Mouse (Mus musculus) hindbrain, embryonic 15.5 days (tissue): ENCODE measurements around the gene Gpc1. TPM values are rescaled to one million over a fixed set of nuclear protein-coding genes. Genes with fewer than 3 reads are reported as not detected.

Experiments used
- ATAC-seq: fragments of 200-750 bp; cut with Nextera tagmentation; 2 replicates; pipeline ENCODE4 v1.8.0; 2017; ENCODE audit warnings: low read depth, moderate number of reproducible peaks, moderate TSS enrichment; ENCODE audit not compliant: low FRiP score
- H3K27ac ChIP-seq: fragments of 300-500 bp; sonication (generic); replicated peaks from 2 replicates; pipeline ENCODE4 v1.5.1; 2015; ENCODE audit warnings: mild to moderate bottlenecking, inconsistent platforms
- H3K27me3 ChIP-seq: fragments of 300-500 bp; sonication (generic); 2 replicates; pipeline ENCODE4 v1.6.1; 2015; ENCODE audit warnings: control low read depth, inconsistent platforms
- H3K36me3 ChIP-seq: fragments of 300-500 bp; sonication (generic); 2 replicates; pipeline ENCODE4 v1.6.1; 2015; ENCODE audit warnings: control low read depth, inconsistent platforms
- H3K4me1 ChIP-seq: fragments of 300-500 bp; sonication (generic); replicated peaks from 2 replicates; pipeline ENCODE4 v1.6.1; 2015; ENCODE audit warnings: control low read depth, inconsistent platforms
- H3K4me2 ChIP-seq: fragments of 300-500 bp; sonication (generic); 2 replicates; pipeline ENCODE4 v1.6.1; 2015; ENCODE audit warnings: moderate library complexity, mild to moderate bottlenecking, inconsistent platforms
- H3K4me3 ChIP-seq: fragments of 300-500 bp; sonication (generic); 2 replicates; pipeline ENCODE4 v1.5.1; 2015; ENCODE audit warnings: mild to moderate bottlenecking, inconsistent platforms
- H3K9ac ChIP-seq: fragments of 300-500 bp; sonication (generic); 2 replicates; pipeline ENCODE4 v1.6.1; 2015; ENCODE audit warnings: inconsistent platforms
- H3K9me3 ChIP-seq: fragments of 300-500 bp; sonication (generic); 2 replicates; pipeline ENCODE4 v1.6.1; 2016; ENCODE audit warnings: control low read depth, inconsistent platforms
- WGBS: fragments of 180-500 bp; shearing (Covaris S2); methylation state at CpG from one replicate; pipeline ENCODE4 v1.1.7; 2015; 5-methylcytosine and 5-hydroxymethylcytosine counted together
- polyA plus RNA-seq: library from polyadenylated mRNA; unstranded; fragments of >200 nt; fragmentation: Nextera tagmentation; extraction: Ambion mirVana; gene quantifications from 2 replicates; pipeline ENCODE4 v1.2.1, GENCODE M21; 2015

Gpc1 gene
- polyA plus RNA-seq, 1 experiment from 2014 or later = 71.2 TPM

- 86% methylated on average over 7 of the region's 7 CpGs for WGBS
- ATAC-seq = no peak
- H3K4me1 ChIP-seq = no peaks in the 10 kb centered on the region
- H3K4me2 ChIP-seq = no peak overlapping the region
- no peaks in the 10 kb centered on the region for H3K9me3 ChIP-seq
- H3K4me3 ChIP-seq = no peak overlapping the region
- H3K9ac ChIP-seq = no peak overlapping the region
- no peak overlapping the region for H3K27ac ChIP-seq
- H3K27me3 ChIP-seq = no peaks in the 10 kb centered on the region
- H3K36me3 ChIP-seq = no peaks in the 10 kb centered on the region
These were observed 41.2 kb downstream of the Gpc1 start for GRCm38 (mm10) chr1:92872666-92873065.

DNA sequence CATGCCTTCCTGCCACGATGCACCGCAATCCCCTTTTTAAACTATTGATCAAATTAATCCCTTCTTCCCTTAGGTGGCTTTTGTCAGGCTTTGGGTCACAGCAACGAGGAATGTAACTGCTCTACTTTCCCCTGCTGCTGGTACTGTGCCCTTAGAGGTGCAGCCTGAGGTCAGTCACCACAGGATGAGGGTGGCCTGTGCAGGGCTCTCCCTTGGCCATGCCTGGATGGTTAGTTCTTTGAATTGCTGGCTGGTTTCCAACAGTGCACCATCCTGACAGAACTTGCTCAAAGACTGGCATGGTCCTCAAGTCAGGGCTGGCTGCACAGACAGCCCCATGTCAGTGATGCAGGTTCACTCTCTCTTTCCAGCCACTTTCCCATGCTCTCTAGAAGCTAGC is 42.6 kb downstream of the Gpc1 start:
- Histone ChIP-seq H3K4me1 (no peaks in the 10 kb centered on the region), H3K27me3 (no peaks in the 10 kb centered on the region), H3K4me2 (no peak overlapping the region), H3K4me3 (no peak overlapping the region), H3K9ac (no peak overlapping the region), H3K36me3 (no peaks in the 10 kb centered on the region), H3K9me3 (no peaks in the 10 kb centered on the region), H3K27ac (no peak overlapping the region)
- WGBS = 70% methylated on average over 3 of the region's 3 CpGs
- ATAC-seq = no peak

GRCm38 (mm10) chr1:92875360-92876111 is 44.1 kb downstream of the Gpc1 start:
- no peak for ATAC-seq

GRCm38 (mm10) chr1:92877431-92877978 is 46.1 kb downstream of the Gpc1 start:
- ATAC-seq = no peak
- WGBS = 70% methylated on average over 12 of the region's 12 CpGs

More at GRCm38 (mm10) chr1:92875360-92876111, 44.1 kb downstream of the Gpc1 start:
- 81% methylated on average over 8 of the region's 8 CpGs for WGBS
- no peak overlapping the region for H3K9ac ChIP-seq
- H3K36me3 ChIP-seq = no peaks in the 10 kb centered on the region
- H3K4me1 ChIP-seq = no peaks in the 10 kb centered on the region
- no peaks in the 10 kb centered on the region for H3K9me3 ChIP-seq
- H3K27ac ChIP-seq = no peak overlapping the region
- no peak overlapping the region for H3K4me3 ChIP-seq
- no peaks in the 10 kb centered on the region for H3K27me3 ChIP-seq
- no peak overlapping the region for H3K4me2 ChIP-seq

DNA sequence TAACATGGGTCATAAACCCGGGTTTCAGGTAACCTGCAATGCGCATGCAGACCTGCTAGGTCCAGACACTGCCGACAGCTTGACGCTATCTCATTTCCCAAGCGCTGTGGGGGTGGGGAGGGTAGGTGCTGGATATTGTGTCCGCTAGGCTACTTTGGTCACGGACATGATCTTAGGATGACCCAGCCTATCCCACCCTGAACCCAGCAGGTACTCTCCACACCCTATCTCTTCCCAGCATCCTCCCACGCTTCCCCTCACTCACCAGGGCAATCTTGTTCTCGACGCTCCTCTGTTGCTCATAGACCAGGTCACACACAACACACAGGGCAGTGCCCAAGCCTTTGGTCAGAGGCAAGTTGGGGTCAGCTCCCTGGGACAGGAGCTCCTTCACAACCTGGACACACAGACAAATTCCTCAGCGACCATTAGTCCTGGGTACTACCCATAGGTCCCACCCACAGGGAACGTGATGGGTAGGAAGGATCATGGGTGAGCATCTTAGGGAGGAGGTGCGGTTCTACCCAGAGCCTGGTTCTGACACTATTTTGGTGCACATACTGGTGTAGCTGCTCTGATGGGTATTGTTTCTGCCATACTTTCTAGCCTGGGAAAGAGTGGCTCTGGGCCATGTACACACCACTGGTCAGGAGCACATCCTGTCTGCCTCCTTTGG is 46.8 kb downstream of the Gpc1 start:
- Histone ChIP-seq H3K27ac (no peak overlapping the region), H3K36me3 (no peaks in the 10 kb centered on the region), H3K9ac (no peak overlapping the region), H3K9me3 (no peaks in the 10 kb centered on the region), H3K27me3 (no peaks in the 10 kb centered on the region), H3K4me2 (no peak overlapping the region), H3K4me1 (no peaks in the 10 kb centered on the region), H3K4me3 (no peak overlapping the region)
- 89% methylated on average over 13 of the region's 13 CpGs for WGBS
- ATAC-seq = no peak

More at GRCm38 (mm10) chr1:92877431-92877978, 46.1 kb downstream of the Gpc1 start:
- H3K36me3 ChIP-seq = no peaks in the 10 kb centered on the region
- H3K9ac ChIP-seq = no peak overlapping the region
- H3K4me2 ChIP-seq = no peak overlapping the region
- H3K4me1 ChIP-seq = no peaks in the 10 kb centered on the region
- H3K4me3 ChIP-seq = no peak overlapping the region
- no peak overlapping the region for H3K27ac ChIP-seq
- no peaks in the 10 kb centered on the region for H3K9me3 ChIP-seq
- no peaks in the 10 kb centered on the region for H3K27me3 ChIP-seq

DNA sequence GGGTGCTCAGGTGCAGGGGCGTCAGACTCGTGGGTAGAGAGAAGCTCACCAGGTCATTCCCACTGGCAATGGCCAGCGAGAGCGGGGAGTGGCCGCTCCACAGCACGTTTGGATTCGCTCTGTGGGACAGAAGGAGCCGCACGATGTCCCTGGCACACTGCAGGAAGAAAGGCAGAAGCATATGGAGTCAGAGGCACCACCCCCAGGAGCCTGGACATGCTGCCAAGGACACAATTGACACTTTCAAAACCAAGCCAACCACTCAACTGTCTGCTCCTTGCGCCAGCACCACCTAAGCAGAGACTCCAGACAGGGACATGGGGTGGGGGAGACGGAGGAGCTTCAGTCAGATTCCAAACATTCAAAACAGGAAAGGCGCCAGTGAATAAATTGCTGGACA is 47.8 kb downstream of the Gpc1 start:
- no peak overlapping the region for H3K27ac ChIP-seq
- H3K4me2 ChIP-seq = no peak overlapping the region
- H3K4me1 ChIP-seq = no peaks in the 10 kb centered on the region
- 80% methylated on average over 12 of the region's 12 CpGs for WGBS
- no peaks in the 10 kb centered on the region for H3K9me3 ChIP-seq
- ATAC-seq = no peak
- H3K27me3 ChIP-seq = no peaks in the 10 kb centered on the region
- H3K9ac ChIP-seq = no peak overlapping the region
- H3K4me3 ChIP-seq = no peak overlapping the region
- no peaks in the 10 kb centered on the region for H3K36me3 ChIP-seq

- 84% methylated on average over 5 of the region's 5 CpGs for WGBS
- H3K9ac ChIP-seq = no peak overlapping the region
These were observed 48.7 kb downstream of the Gpc1 start for GRCm38 (mm10) chr1:92880101-92880500.

DNA sequence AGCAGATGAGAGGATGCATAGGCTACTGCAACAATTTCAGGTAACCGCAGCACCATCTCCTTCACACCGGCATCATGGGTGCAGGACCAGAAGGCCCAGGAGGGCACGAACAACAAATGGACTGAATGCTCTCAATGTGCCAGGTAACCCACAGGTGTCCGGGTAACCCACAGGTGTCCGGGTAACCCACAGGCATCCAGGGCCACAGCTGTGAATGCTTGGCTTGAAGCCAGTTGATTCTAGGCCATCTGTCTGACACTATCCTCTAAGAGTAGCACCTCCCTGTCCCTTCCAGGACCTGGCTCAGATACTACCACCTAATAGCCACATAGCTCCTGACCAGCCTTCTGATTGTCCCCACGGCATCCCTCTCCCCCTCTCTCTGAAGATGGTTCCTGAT is 50.5 kb downstream of the Gpc1 start:
- no peaks in the 10 kb centered on the region for H3K4me1 ChIP-seq
- no peak overlapping the region for H3K9ac ChIP-seq
- H3K4me2 ChIP-seq = no peak overlapping the region
- no peaks in the 10 kb centered on the region for H3K36me3 ChIP-seq
- H3K27me3 ChIP-seq = no peaks in the 10 kb centered on the region
- WGBS = 86% methylated on average over 6 of the region's 6 CpGs
- H3K27ac ChIP-seq = no peak overlapping the region
- H3K9me3 ChIP-seq = no peaks in the 10 kb centered on the region
- no peak for ATAC-seq
- H3K4me3 ChIP-seq = no peak overlapping the region

More at GRCm38 (mm10) chr1:92880101-92880500, 48.7 kb downstream of the Gpc1 start:
- Histone ChIP-seq H3K4me1 (no peaks in the 10 kb centered on the region), H3K4me3 (no peak overlapping the region), H3K4me2 (no peak overlapping the region), H3K36me3 (no peaks in the 10 kb centered on the region), H3K27ac (no peak overlapping the region), H3K9me3 (no peaks in the 10 kb centered on the region), H3K27me3 (no peaks in the 10 kb centered on the region)
- ATAC-seq = no peak

GRCm38 (mm10) chr1:92888901-92889655 is 57.6 kb downstream of the Gpc1 start:
- 73% methylated on average over 7 of the region's 7 CpGs for WGBS

GRCm38 (mm10) chr1:92892791-92893190 is 61.3 kb downstream of the Gpc1 start:
- H3K27ac ChIP-seq = no peak overlapping the region
- H3K36me3 ChIP-seq = no peaks in the 10 kb centered on the region
- H3K9me3 ChIP-seq = no peaks in the 10 kb centered on the region
- no peaks in the 10 kb centered on the region for H3K27me3 ChIP-seq
- no peak overlapping the region for H3K4me2 ChIP-seq
- WGBS = 66% methylated on average over 3 of the region's 3 CpGs
- H3K4me1 ChIP-seq = no peaks in the 10 kb centered on the region
- no peak overlapping the region for H3K9ac ChIP-seq
- no peak overlapping the region for H3K4me3 ChIP-seq
- no peak for ATAC-seq

More at GRCm38 (mm10) chr1:92888901-92889655, 57.6 kb downstream of the Gpc1 start:
- Histone ChIP-seq H3K4me1 (no peaks in the 10 kb centered on the region), H3K9me3 (no peaks in the 10 kb centered on the region), H3K27me3 (no peaks in the 10 kb centered on the region), H3K27ac (no peak overlapping the region), H3K36me3 (no peaks in the 10 kb centered on the region), H3K4me3 (no peak overlapping the region), H3K9ac (no peak overlapping the region), H3K4me2 (no peak overlapping the region)
- ATAC-seq = no peak

- H3K4me3 ChIP-seq = no peak overlapping the region
- no peaks in the 10 kb centered on the region for H3K36me3 ChIP-seq
- WGBS = 77% methylated on average over 3 of the region's 3 CpGs
- no peak overlapping the region for H3K27ac ChIP-seq
- no peak overlapping the region for H3K9ac ChIP-seq
- H3K9me3 ChIP-seq = no peaks in the 10 kb centered on the region
- no peak overlapping the region for H3K4me2 ChIP-seq
- no peak for ATAC-seq
- no peaks in the 10 kb centered on the region for H3K27me3 ChIP-seq
- no peaks in the 10 kb centered on the region for H3K4me1 ChIP-seq
These were observed 62.5 kb downstream of the Gpc1 start for GRCm38 (mm10) chr1:92893896-92894295.

- no peaks in the 10 kb centered on the region for H3K27me3 ChIP-seq
- no peaks in the 10 kb centered on the region for H3K9me3 ChIP-seq
- H3K4me2 ChIP-seq = no peak overlapping the region
- 14% methylated on average over 3 of the region's 3 CpGs for WGBS
- H3K9ac ChIP-seq = no peak overlapping the region
- H3K4me1 ChIP-seq = no peaks in the 10 kb centered on the region
- H3K36me3 ChIP-seq = no peaks in the 10 kb centered on the region
- no peak overlapping the region for H3K4me3 ChIP-seq
- ATAC-seq = peak; percentile 78
- H3K27ac ChIP-seq = no peak overlapping the region
These were observed 63.6 kb downstream of the Gpc1 start for GRCm38 (mm10) chr1:92895089-92895488.
